Mouse (Mus musculus) small intestine, adult 2 months (tissue): ENCODE measurements around the gene Ctbp2. TPM values are rescaled to one million over a fixed set of nuclear protein-coding genes. Genes with fewer than 3 reads are reported as not detected.

Experiments used
- H3K27ac ChIP-seq: fragments of 200-500 bp; 2 replicates; pipeline ENCODE4 v1.5.1; 2012; ENCODE audit warnings: low read depth, low read length, control low read depth, inconsistent platforms; ENCODE audit not compliant: insufficient read depth
- H3K27me3 ChIP-seq: fragments of 200-500 bp; 2 replicates; pipeline ENCODE4 v1.6.1; 2012; ENCODE audit warnings: mild to moderate bottlenecking, moderate library complexity, low read length, inconsistent platforms; ENCODE audit not compliant: control insufficient read depth, insufficient read depth
- H3K36me3 ChIP-seq: fragments of 200-500 bp; 2 replicates; pipeline ENCODE4 v1.6.1; 2012; ENCODE audit warnings: mild to moderate bottlenecking, low read length, control low read depth, inconsistent platforms; ENCODE audit not compliant: control insufficient read depth, insufficient read depth
- H3K4me1 ChIP-seq: fragments of 200-500 bp; 2 replicates; pipeline ENCODE4 v1.6.1; 2012; ENCODE audit warnings: low read length, inconsistent platforms, mixed read lengths; ENCODE audit not compliant: control insufficient read depth, insufficient read depth, insufficient read length
- H3K4me3 ChIP-seq: fragments of 200-500 bp; 2 replicates; pipeline ENCODE4 v1.5.1; 2012; ENCODE audit warnings: low read depth, mild to moderate bottlenecking, control low read depth, inconsistent platforms, low read length, moderate library complexity
- CTCF ChIP-seq: fragments of 200-500 bp; IDR thresholded peaks from 2 replicates; pipeline ENCODE4 v1.5.1; 2012; ENCODE audit warnings: low read depth, mild to moderate bottlenecking, control low read depth, inconsistent platforms, low read length, moderate library complexity, mixed read lengths; ENCODE audit not compliant: insufficient replicate concordance, insufficient read length; ENCODE audit errors: extremely low read depth
- POLR2A ChIP-seq: fragments of 200-500 bp; IDR thresholded peaks from 2 replicates; pipeline ENCODE4 v1.6.1; 2012; ENCODE audit warnings: low read depth, mild to moderate bottlenecking, control low read depth, inconsistent platforms, low read length, moderate library complexity
- WGBS: fragments of 180-500 bp; shearing (Covaris S2); methylation state at CpG from one replicate; pipeline ENCODE4 v1.1.7; 2018; 5-methylcytosine and 5-hydroxymethylcytosine counted together
- polyA plus RNA-seq: library from polyadenylated mRNA; depleted of rRNA; stranded (reverse); fragments of >200 nt; gene quantifications from 2 replicates; pipeline ENCODE4 v1.2.3, GENCODE M21; 2012

The Ctbp2 gene
- polyA plus RNA-seq, 1 experiment: 33.8 TPM

- Histone ChIP-seq H3K27ac (no peak overlapping the region), H3K4me3 (no peak overlapping the region), H3K36me3 (peaks cover 52% of the 10 kb centered on the region), H3K27me3 (no peaks in the 10 kb centered on the region), H3K4me1 (no peaks in the 10 kb centered on the region)
- TF ChIP-seq CTCF (no peak), POLR2A (no peak)
- 78% methylated on average over 6 of the region's 6 CpGs for WGBS
These were observed 129.4 kb downstream of the Ctbp2 start for GRCm38 (mm10) chr7:132994628-132995191.

- Histone ChIP-seq H3K4me1 (no peaks in the 10 kb centered on the region), H3K36me3 (peaks cover 57% of the 10 kb centered on the region), H3K27me3 (no peaks in the 10 kb centered on the region), H3K27ac (no peak overlapping the region), H3K4me3 (no peak overlapping the region)
- WGBS: 84% methylated on average over 8 of the region's 8 CpGs
- TF ChIP-seq CTCF (no peak), POLR2A (no peak)
These were observed 130.0 kb downstream of the Ctbp2 start for GRCm38 (mm10) chr7:132994120-132994519.

GRCm38 (mm10) chr7:132992967-132993615, 131.1 kb downstream of the Ctbp2 start:
- peaks cover 56% of the 10 kb centered on the region for H3K36me3 ChIP-seq
- no peak for TF ChIP-seq POLR2A
- no peak for TF ChIP-seq CTCF
- H3K27ac ChIP-seq: no peak overlapping the region
- no peaks in the 10 kb centered on the region for H3K27me3 ChIP-seq
- 87% methylated on average over 9 of the region's 9 CpGs for WGBS
- no peaks in the 10 kb centered on the region for H3K4me1 ChIP-seq
- H3K4me3 ChIP-seq: no peak overlapping the region

GRCm38 (mm10) chr7:132991240-132991900, 132.8 kb downstream of the Ctbp2 start:
- Histone ChIP-seq H3K4me1 (no peaks in the 10 kb centered on the region), H3K27me3 (no peaks in the 10 kb centered on the region), H3K27ac (no peak overlapping the region), H3K36me3 (peaks cover 53% of the 10 kb centered on the region), H3K4me3 (no peak overlapping the region)
- WGBS: 75% methylated on average over 14 of the region's 14 CpGs
- TF ChIP-seq POLR2A (no peak), CTCF (no peak)

GRCm38 (mm10) chr7:132989839-132990238, 134.3 kb downstream of the Ctbp2 start:
- Histone ChIP-seq H3K4me1 (no peaks in the 10 kb centered on the region), H3K27ac (no peak overlapping the region), H3K36me3 (peaks cover 54% of the 10 kb centered on the region), H3K27me3 (no peaks in the 10 kb centered on the region), H3K4me3 (no peak overlapping the region)
- TF ChIP-seq CTCF (no peak), POLR2A (no peak)
- WGBS: 66% methylated on average over 5 of the region's 5 CpGs

GRCm38 (mm10) chr7:132982639-132983038, 141.5 kb downstream of the Ctbp2 start:
- Histone ChIP-seq H3K27me3 (no peaks in the 10 kb centered on the region), H3K4me3 (no peak overlapping the region), H3K4me1 (no peaks in the 10 kb centered on the region), H3K27ac (no peak overlapping the region), H3K36me3 (peaks cover 37% of the 10 kb centered on the region)
- TF ChIP-seq POLR2A (no peak), CTCF (no peak)
- 70% methylated on average over 3 of the region's 3 CpGs for WGBS

GRCm38 (mm10) chr7:132977981-132978380, 146.2 kb downstream of the Ctbp2 start:
- Histone ChIP-seq H3K27ac (no peak overlapping the region), H3K27me3 (no peaks in the 10 kb centered on the region), H3K36me3 (peaks cover 24% of the 10 kb centered on the region), H3K4me1 (no peaks in the 10 kb centered on the region), H3K4me3 (no peak overlapping the region)
- TF ChIP-seq CTCF (no peak), POLR2A (no peak)
- WGBS: 72% methylated on average over 2 of the region's 2 CpGs
